Mouse (Mus musculus) G1E (cell line): ENCODE measurements around the gene Ryr1. TPM values are rescaled to one million over a fixed set of nuclear protein-coding genes. Genes with fewer than 3 reads are reported as not detected.

ENCODE experiments used
- ATAC-seq: 2 replicates; pipeline ENCODE4 v1.8.0; 2016; ENCODE audit warnings: mild to moderate bottlenecking; ENCODE audit not compliant: insufficient number of reproducible peaks, poor library complexity, low FRiP score, severe bottlenecking; ENCODE audit errors: extremely low read depth
- DNase-seq: peaks from one replicate; pipeline ENCODE4 v3.0.0; 2012; ENCODE audit warnings: low spot score
- H3K27me3 ChIP-seq: 2 replicates; pipeline ENCODE4 v1.6.1; 2012; ENCODE audit warnings: mild to moderate bottlenecking, low read length, inconsistent platforms; ENCODE audit not compliant: insufficient read depth
- H3K36me3 ChIP-seq: replicated peaks from 2 replicates; pipeline ENCODE3; 2012; ENCODE audit warnings: mild to moderate bottlenecking, inconsistent platforms
- H3K4me1 ChIP-seq: 2 replicates; pipeline ENCODE4 v1.6.1; 2012; ENCODE audit warnings: low read depth, low read length, inconsistent platforms, mixed read lengths; ENCODE audit not compliant: insufficient read depth
- H3K4me3 ChIP-seq: 2 replicates; pipeline ENCODE4 v1.5.1; 2012; ENCODE audit warnings: low read depth, mild to moderate bottlenecking, inconsistent platforms, low read length, moderate library complexity, mixed read lengths
- H3K9me3 ChIP-seq: replicated peaks from 2 replicates; pipeline ENCODE4 v1.6.1; 2012; ENCODE audit warnings: inconsistent platforms
- CTCF ChIP-seq: IDR thresholded peaks from 2 replicates; pipeline ENCODE4 v1.5.1; 2012; ENCODE audit warnings: low read depth, low read length, inconsistent platforms, mixed read lengths
- GATA1 ChIP-seq: IDR thresholded peaks from 2 replicates; pipeline ENCODE4 v1.6.1; 2012; ENCODE audit warnings: borderline replicate concordance, low read length, inconsistent platforms, mixed read lengths
- GATA2 ChIP-seq: IDR thresholded peaks from 2 replicates; pipeline ENCODE4 v1.6.1; 2012; ENCODE audit warnings: low read depth, low read length, inconsistent platforms, borderline replicate concordance
- POLR2AphosphoS5 ChIP-seq: IDR thresholded peaks from 2 replicates; pipeline ENCODE4 v1.6.1; 2012; ENCODE audit warnings: low read depth, low read length, inconsistent platforms; ENCODE audit not compliant: insufficient replicate concordance
- TAL1 ChIP-seq: conservative IDR thresholded peaks from 2 replicates; pipeline ENCODE4 v1.6.1; 2012; ENCODE audit warnings: low read depth, low read length, inconsistent platforms, mixed read lengths
- polyA plus RNA-seq: library from polyadenylated mRNA; stranded (reverse); fragments of >175 nt; gene quantifications from 2 replicates; pipeline ENCODE4 v1.2.3, GENCODE M21; 2012
- total RNA-seq, 2 experiments: library from RNA; stranded (forward) in 1 of 2; stranded (reverse) in 1 of 2; fragments of 200-1000 nt in 1 of 2; fragments of >200 nt in 1 of 2; fragmentation: Nextera tagmentation in 1 of 2; gene quantifications; 2 replicates each; pipeline ENCODE4 v1.2.3; 2014 to 2017

Ryr1 gene
- total and polyA plus RNA-seq, 3 experiments = under 0.01 to 0.38 (median 0.30) TPM

DNA sequence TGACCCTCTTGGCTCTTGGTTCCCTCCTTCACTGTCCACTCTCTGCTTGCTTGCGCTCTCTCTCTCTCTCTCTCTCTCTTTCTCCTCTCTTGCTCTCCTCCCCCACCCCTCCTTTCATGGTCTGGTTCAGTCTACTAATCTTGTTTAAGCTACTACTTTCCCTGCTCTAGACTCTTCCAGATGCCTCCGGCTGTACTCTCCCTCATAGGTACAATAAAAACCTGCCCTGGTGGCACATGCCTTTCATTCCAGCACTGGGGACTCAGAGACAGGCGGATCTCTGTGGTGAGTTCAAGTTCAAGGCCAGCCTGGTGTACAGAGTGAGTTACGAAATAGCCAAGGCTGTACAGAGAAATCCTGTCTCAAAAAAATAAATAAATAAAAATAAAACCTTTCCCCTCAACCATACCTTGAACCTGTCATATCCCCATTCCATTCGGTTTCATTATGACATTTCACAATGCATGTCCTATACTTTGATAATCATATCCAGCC is 159.6 kb downstream of the Ryr1 start:
- H3K4me3 ChIP-seq = no peak overlapping the region
- TF ChIP-seq GATA2 = no peak
- no peaks in the 10 kb centered on the region for H3K27me3 ChIP-seq
- H3K9me3 ChIP-seq = no peaks in the 10 kb centered on the region
- no peak for DNase-seq
- no peak for ATAC-seq
- peaks cover 22% of the 10 kb centered on the region for H3K36me3 ChIP-seq
- peaks cover 40% of the 10 kb centered on the region for H3K4me1 ChIP-seq

GRCm38 (mm10) chr7:28963399-28963923 is 161.5 kb downstream of the Ryr1 start:
- no peak for TF ChIP-seq GATA2
- TF ChIP-seq TAL1 = no peak
- no peak for TF ChIP-seq POLR2AphosphoS5
- TF ChIP-seq GATA1 = no peak
- no peak for TF ChIP-seq CTCF
- H3K36me3 ChIP-seq = peaks cover 16% of the 10 kb centered on the region
- ATAC-seq (no peak), DNase-seq (no peak)
- peaks cover 50% of the 10 kb centered on the region for H3K4me1 ChIP-seq
- H3K27me3 ChIP-seq = no peaks in the 10 kb centered on the region
- H3K9me3 ChIP-seq = no peaks in the 10 kb centered on the region
- no peak overlapping the region for H3K4me3 ChIP-seq

DNA sequence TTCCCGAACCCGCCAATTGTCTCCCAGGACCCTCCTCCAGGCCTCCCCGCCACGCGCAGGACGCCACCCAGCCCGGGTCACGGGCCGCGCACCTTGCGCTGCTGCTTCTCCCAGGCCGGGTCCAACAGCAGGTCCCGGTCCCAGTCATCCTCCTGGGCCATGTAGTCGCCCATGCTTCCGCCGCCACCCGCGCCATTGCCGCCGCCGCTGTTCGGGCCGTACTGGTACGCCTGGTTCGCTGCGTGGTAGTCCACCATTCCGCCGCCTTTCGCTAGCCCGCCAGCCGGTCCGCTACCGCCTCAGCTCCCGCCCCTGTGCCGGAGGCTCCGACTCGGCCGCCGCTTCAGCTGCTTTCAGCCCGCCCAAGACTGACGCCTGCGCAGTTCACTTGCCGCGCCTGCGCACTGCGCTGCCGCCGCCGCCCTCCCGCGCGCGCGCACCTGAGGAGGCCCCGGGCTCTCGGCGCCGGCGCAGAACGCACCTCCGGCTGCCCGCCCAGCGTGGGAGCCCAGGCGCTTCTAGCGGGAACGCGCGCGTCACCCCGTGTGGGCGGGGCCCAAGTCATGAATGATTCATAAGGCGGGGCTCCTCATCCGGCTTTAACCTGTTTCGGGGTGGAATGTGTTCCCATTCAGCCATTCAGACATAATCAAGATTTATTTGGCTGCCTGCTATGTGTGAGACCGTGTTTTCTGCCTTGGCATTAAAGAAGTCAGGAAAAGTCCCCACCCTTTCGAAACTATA is 162.9 kb downstream of the Ryr1 start, which contains the start of gene Actn4:
Gene Actn4, minus strand, starts transcription at position 414 of the 744 bp plus-strand sequence.
- peak; percentile 98 for DNase-seq
- Histone ChIP-seq H3K9me3 (no peaks in the 10 kb centered on the region), H3K36me3 (peaks cover 23% of the 10 kb centered on the region), H3K27me3 (no peaks in the 10 kb centered on the region), H3K4me1 (peaks cover 62% of the 10 kb centered on the region), H3K4me3 (peak within 1 kb of the TSS; percentile 98)
- no peak for TF ChIP-seq GATA2
- TF ChIP-seq POLR2AphosphoS5 = no peak
- TF ChIP-seq TAL1 = no peak
- no peak for TF ChIP-seq CTCF
- TF ChIP-seq GATA1 = no peak
- peak; percentile 58 for ATAC-seq

DNA sequence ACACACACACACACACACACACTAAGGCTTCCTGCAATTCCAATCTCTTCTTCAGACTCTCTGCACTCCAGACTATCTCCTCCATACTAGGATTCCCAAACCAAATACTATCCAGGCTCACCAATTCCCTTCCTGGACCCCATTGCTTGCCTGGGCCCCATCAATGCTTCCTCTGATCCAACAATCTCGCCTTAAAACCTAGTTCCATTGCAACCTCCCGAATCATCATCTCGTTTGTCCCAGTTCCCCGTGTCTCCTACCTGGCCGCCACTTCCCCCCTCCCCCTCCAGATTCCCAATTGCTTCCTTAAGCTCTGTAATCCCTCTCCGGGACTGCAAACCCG is 163.4 kb downstream of the Ryr1 start:
- DNase-seq = no peak

GRCm38 (mm10) chr7:28960354-28961046 is 164.5 kb downstream of the Ryr1 start:
- Histone ChIP-seq H3K4me1 (peaks cover 69% of the 10 kb centered on the region), H3K27me3 (no peaks in the 10 kb centered on the region), H3K4me3 (peak overlapping the region; percentile 98; the same call in 1 of the 2 replicates), H3K36me3 (peaks cover 32% of the 10 kb centered on the region), H3K9me3 (no peaks in the 10 kb centered on the region)
- no peak for ATAC-seq
- no peak for TF ChIP-seq GATA1
- TF ChIP-seq TAL1 = no peak
- no peak for TF ChIP-seq GATA2
- no peak for TF ChIP-seq POLR2AphosphoS5
- no peak for TF ChIP-seq CTCF
- DNase-seq = no peak

More for the DNA sequence above, 163.4 kb downstream of the Ryr1 start:
- no peak for ATAC-seq
- Histone ChIP-seq H3K36me3 (peaks cover 25% of the 10 kb centered on the region), H3K4me3 (peak overlapping the region; percentile 98), H3K4me1 (peaks cover 63% of the 10 kb centered on the region), H3K9me3 (no peaks in the 10 kb centered on the region), H3K27me3 (no peaks in the 10 kb centered on the region)
- TF ChIP-seq CTCF (no peak), TAL1 (no peak), GATA1 (no peak), GATA2 (no peak), POLR2AphosphoS5 (no peak)

GRCm38 (mm10) chr7:28959505-28960045 is 165.4 kb downstream of the Ryr1 start:
- Histone ChIP-seq H3K9me3 (no peaks in the 10 kb centered on the region), H3K4me3 (no peak overlapping the region; the same call in 1 of the 2 replicates), H3K36me3 (peaks cover 41% of the 10 kb centered on the region), H3K27me3 (no peaks in the 10 kb centered on the region), H3K4me1 (peaks cover 75% of the 10 kb centered on the region)
- TF ChIP-seq CTCF (no peak), TAL1 (no peak), POLR2AphosphoS5 (no peak), GATA1 (no peak), GATA2 (no peak)
- no peak for DNase-seq
- ATAC-seq = no peak
